Mouse (Mus musculus) layer of hippocampus, adult 6 months (tissue): ENCODE measurements around the gene C87414. TPM values are rescaled to one million over a fixed set of nuclear protein-coding genes. Genes with fewer than 3 reads are reported as not detected.

Experiments
- long read RNA-seq, 2 experiments: library from polyadenylated mRNA; unstranded; transcript quantifications; one replicate each; pipeline ENCODE4 v2.0.0; 2019 to 2020
- polyA plus RNA-seq: library from polyadenylated mRNA; unstranded; fragments of <200 nt; fragmentation: Nextera tagmentation; gene quantifications from 2 replicates; pipeline ENCODE4 v1.2.3, GENCODE M21; 2021

C87414 gene
- polyA plus RNA-seq = not detected in 2 replicates
- long read RNA-seq, experiment 1 = 0 reads
- long read RNA-seq, experiment 2 = 0 reads

GRCm38 (mm10) chr5:93671451-93671850 lies at the start of gene C87414:
Gene C87414, minus strand, starts transcription at chr5:93671551.

Other genes with a start within 250 kb of the C87414 start
- not detected in 2 replicates for gene Gm16427, start 131.4 kb downstream of the C87414 start, polyA plus RNA-seq
- gene Gm7792, start 172.2 kb upstream of the C87414 start, polyA plus RNA-seq = not detected in 2 replicates